Mouse (Mus musculus): ENCODE results near the gene Olfr1278.

Olfr1278 gene

GRCm38 (mm10) chr2:111289836-111290235 lies at the start of gene Olfr1278:
Olfr1278 (plus strand) TSS chr2:111290136.
- DNase-seq (ENCODE audit: low read depth, low spot score): no peak

GRCm38 (mm10) chr2:111254216-111254615 lies 35.7 kb upstream of the Olfr1278 start, which contains the start of gene Olfr1276:
Olfr1276 (plus strand) TSS chr2:111254516.
- no peak for DNase-seq (ENCODE audit: low read depth, low spot score)

- no peak for DNase-seq (ENCODE audit: low read depth, low spot score)
These were observed 15.9 kb upstream of the Olfr1278 start, which contains the start of gene Olfr1277 for GRCm38 (mm10) chr2:111274006-111274405. Olfr1277 (minus strand) TSS chr2:111274106.

GRCm38 (mm10) chr2:111298541-111298940 lies 8.6 kb downstream of the Olfr1278 start:
- DNase-seq (ENCODE audit: low read depth, low spot score): no peak

- DNase-seq (ENCODE audit: low read depth, low spot score): peak; percentile 34
These were observed 10.4 kb downstream of the Olfr1278 start, which contains the start of gene Olfr1279 for GRCm38 (mm10) chr2:111300374-111300773. Olfr1279 (plus strand) TSS chr2:111300635.

- no peak for DNase-seq (ENCODE audit: low read depth, low spot score)
These were observed 23.8 kb downstream of the Olfr1278 start, which contains the start of gene Olfr1280 for GRCm38 (mm10) chr2:111313717-111314116. Olfr1280 (plus strand) TSS chr2:111314017.

- no peak for DNase-seq (ENCODE audit: low read depth, low spot score)
These were observed 36.3 kb downstream of the Olfr1278 start, which contains the start of gene Olfr1281 for GRCm38 (mm10) chr2:111326220-111326619. Olfr1281 (plus strand) TSS chr2:111326520.

GRCm38 (mm10) chr2:111333721-111334120 lies 43.8 kb downstream of the Olfr1278 start:
- peak; percentile 0 for DNase-seq (ENCODE audit: low read depth, low spot score)

- no peak for DNase-seq (ENCODE audit: low read depth, low spot score)
These were observed 46.0 kb downstream of the Olfr1278 start, which contains the start of gene Olfr1282 for GRCm38 (mm10) chr2:111335976-111336375. Olfr1282 (minus strand) TSS chr2:111336076.
